Mouse (Mus musculus) lung, postnatal 0 days (tissue): ENCODE measurements around the gene Cep97. TPM values are rescaled to one million over a fixed set of nuclear protein-coding genes. Genes with fewer than 3 reads are reported as not detected.

Experiments
- ATAC-seq: fragments of 200-750 bp; cut with Nextera tagmentation; 2 replicates; pipeline ENCODE4 v1.8.0; 2017; ENCODE audit warnings: moderate library complexity
- DNase-seq: peaks from one replicate; pipeline ENCODE4 v3.0.0-alpha.2; 2016; ENCODE audit warnings: low spot score
- H3K27ac ChIP-seq: fragments of 300-500 bp; sonication (generic); 2 replicates; pipeline ENCODE4 v1.5.1; 2014; ENCODE audit warnings: antibody characterized with exemption, mild to moderate bottlenecking, low read length, mixed read lengths
- H3K27me3 ChIP-seq: fragments of 300-500 bp; sonication (generic); replicated peaks from 2 replicates; pipeline ENCODE4 v1.6.1; 2014; ENCODE audit warnings: low read length, mixed read lengths; ENCODE audit not compliant: insufficient read depth
- H3K36me3 ChIP-seq: fragments of 300-500 bp; sonication (generic); 2 replicates; pipeline ENCODE4 v1.6.1; 2014; ENCODE audit warnings: low read length, mixed read lengths; ENCODE audit not compliant: insufficient read depth
- H3K4me1 ChIP-seq: fragments of 300-500 bp; sonication (generic); 2 replicates; pipeline ENCODE4 v1.6.1; 2014; ENCODE audit warnings: antibody characterized with exemption, low read depth, low read length, mixed read lengths; ENCODE audit not compliant: insufficient read depth
- H3K4me2 ChIP-seq: fragments of 300-500 bp; sonication (generic); replicated peaks from 2 replicates; pipeline ENCODE4 v1.6.1; 2014; ENCODE audit warnings: low read depth, mild to moderate bottlenecking, low read length, moderate library complexity, mixed read lengths
- H3K4me3 ChIP-seq: fragments of 300-500 bp; sonication (generic); 2 replicates; pipeline ENCODE4 v1.5.1; 2014; ENCODE audit warnings: low read depth, low read length
- H3K9ac ChIP-seq: fragments of 300-500 bp; sonication (generic); replicated peaks from 2 replicates; pipeline ENCODE4 v1.6.1; 2014; ENCODE audit warnings: low read depth, mild to moderate bottlenecking
- H3K9me3 ChIP-seq: fragments of 300-500 bp; sonication (generic); 2 replicates; pipeline ENCODE4 v1.6.1; 2016; ENCODE audit warnings: low read length, mixed read lengths
- CTCF ChIP-seq: IDR thresholded peaks from 2 replicates; pipeline ENCODE4 v1.5.1; 2016; ENCODE audit warnings: antibody characterized with exemption, mild to moderate bottlenecking
- EP300 ChIP-seq: IDR thresholded peaks from 2 replicates; pipeline ENCODE4 v1.6.1; 2016; ENCODE audit warnings: antibody characterized with exemption, mild to moderate bottlenecking, control low read depth
- WGBS: fragments of 180-500 bp; shearing (Covaris S2); extraction: QIAGEN DNeasy Blood & Tissue Kit; methylation state at CpG from one replicate; pipeline ENCODE4 v1.1.7; 2014; 5-methylcytosine and 5-hydroxymethylcytosine counted together
- polyA plus RNA-seq: library from polyadenylated mRNA; unstranded; fragments of >200 nt; fragmentation: Nextera tagmentation; extraction: Ambion mirVana; gene quantifications from 2 replicates; pipeline ENCODE4 v1.2.1, GENCODE M21; 2015

The Cep97 gene
- polyA plus RNA-seq, 1 experiment from 2014 or later: 3.8 TPM

DNA sequence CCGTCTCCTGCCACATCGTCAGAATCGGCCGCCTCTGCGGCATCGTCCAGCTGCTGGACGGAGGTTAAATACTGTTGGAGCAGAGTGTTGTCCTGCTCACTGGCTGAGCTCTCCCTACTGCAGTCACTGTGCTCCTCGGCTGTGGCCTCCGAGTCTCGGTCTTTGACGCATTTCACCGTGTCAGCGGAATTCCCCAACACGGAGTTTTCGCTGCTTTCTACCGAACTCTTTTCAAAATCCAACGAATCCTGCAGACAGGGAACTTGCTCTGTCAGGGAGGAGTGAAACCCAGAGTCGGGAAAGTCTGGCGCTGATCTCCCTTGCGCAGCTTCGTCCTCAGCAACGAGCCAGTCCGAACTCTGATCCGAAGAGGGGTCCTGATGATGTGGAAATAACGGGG, 29.3 kb downstream of the Cep97 start:
- no peak overlapping the region for H3K4me3 ChIP-seq
- no peak overlapping the region for H3K9ac ChIP-seq
- 87% methylated on average over 25 of the region's 25 CpGs for WGBS
- H3K27ac ChIP-seq: no peak overlapping the region
- H3K27me3 ChIP-seq: no peaks in the 10 kb centered on the region
- H3K9me3 ChIP-seq: no peaks in the 10 kb centered on the region
- no peak for TF ChIP-seq CTCF
- no peak for TF ChIP-seq EP300
- DNase-seq (no peak), ATAC-seq (no peak)
- H3K36me3 ChIP-seq: no peaks in the 10 kb centered on the region
- no peak overlapping the region for H3K4me2 ChIP-seq
- H3K4me1 ChIP-seq: no peaks in the 10 kb centered on the region

DNA sequence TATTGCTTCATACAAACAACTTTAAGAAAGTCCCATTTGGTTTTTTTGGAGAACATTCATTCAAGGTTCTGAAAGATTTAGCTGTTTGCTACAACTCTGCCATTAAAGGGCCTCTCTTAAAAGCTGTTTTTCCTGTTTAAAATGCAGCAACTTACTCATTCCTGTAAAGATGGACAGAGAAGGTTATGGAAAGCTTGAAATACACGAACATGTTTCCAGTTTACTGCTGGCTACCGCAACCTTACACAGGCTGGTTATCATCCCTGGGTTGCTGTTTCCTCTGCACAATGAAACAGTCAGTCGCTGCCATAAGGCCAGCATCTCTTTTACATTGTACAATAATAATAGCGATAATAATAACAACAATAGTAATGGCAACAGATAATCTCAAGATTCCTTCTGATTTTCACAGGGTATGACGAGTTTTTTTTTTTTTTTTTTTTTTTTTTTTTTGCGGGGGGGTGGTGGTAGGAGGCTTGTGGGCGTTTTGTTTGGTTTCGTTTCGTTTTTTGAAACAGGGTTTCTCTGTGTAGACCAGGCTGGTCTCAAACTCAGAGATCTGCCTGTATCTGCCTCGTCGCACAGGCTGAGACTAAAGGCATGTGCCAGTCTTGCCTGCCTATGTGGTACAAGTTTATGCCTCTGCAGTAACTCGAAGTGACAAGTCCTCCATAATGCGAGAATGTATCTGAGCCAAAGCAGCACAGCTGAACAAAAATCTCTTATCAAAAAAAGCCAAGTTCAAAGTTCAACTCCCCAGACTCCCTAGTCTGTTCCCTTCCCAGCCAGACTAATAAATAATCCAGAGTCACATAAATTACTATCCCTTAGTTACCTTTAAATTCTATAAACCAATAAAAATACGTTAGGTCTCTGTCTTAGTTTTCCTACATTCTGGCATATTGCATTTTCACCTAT, 32.6 kb downstream of the Cep97 start:
- Histone ChIP-seq H3K4me1 (no peaks in the 10 kb centered on the region), H3K27me3 (no peaks in the 10 kb centered on the region), H3K9me3 (no peaks in the 10 kb centered on the region), H3K4me2 (no peak overlapping the region), H3K27ac (no peak overlapping the region), H3K9ac (no peak overlapping the region), H3K4me3 (no peak overlapping the region), H3K36me3 (no peaks in the 10 kb centered on the region)
- DNase-seq: no peak
- TF ChIP-seq EP300 (no peak), CTCF (no peak)
- ATAC-seq: no peak
- 87% methylated on average over 14 of the region's 14 CpGs for WGBS

DNA sequence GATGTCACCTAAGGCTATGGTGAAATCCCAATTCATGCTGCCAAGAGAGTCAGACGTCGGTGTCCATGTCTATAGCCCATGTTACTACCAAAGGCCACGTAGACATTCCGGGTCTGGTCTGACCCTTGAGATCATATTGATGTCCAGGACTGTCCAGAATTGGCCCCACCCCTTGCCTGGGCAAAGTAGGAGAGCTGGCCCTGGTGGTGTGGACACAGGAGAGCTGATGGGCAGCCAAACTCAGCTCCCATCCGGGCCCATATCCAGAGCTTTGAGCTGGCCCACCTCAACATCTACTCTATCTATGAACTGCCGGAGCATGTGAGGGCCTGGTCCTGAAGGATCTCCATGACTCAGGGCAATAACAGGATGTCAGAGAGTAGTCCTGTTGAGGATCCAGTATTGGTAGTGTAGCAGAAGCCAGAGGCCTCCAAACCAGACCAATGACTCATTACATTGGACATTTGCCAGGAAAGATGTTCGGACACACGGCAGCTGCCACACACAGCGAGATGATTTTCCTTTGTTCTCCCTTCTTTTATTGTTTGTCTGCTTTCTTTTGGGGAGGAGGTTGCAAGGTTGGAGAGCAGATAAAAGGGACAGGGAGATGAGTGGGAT, 36.2 kb downstream of the Cep97 start:
- H3K9ac ChIP-seq: no peak overlapping the region
- 62% methylated on average over 9 of the region's 9 CpGs for WGBS
- DNase-seq (peak; percentile 55), ATAC-seq (no peak)
- H3K36me3 ChIP-seq: no peaks in the 10 kb centered on the region
- no peak overlapping the region for H3K27ac ChIP-seq
- no peaks in the 10 kb centered on the region for H3K27me3 ChIP-seq
- no peak for TF ChIP-seq EP300
- TF ChIP-seq CTCF: no peak
- no peak overlapping the region for H3K4me3 ChIP-seq
- H3K9me3 ChIP-seq: no peaks in the 10 kb centered on the region
- H3K4me2 ChIP-seq: no peak overlapping the region
- H3K4me1 ChIP-seq: 0 out of 2 replicates have a peak, but pooled peaks cover 4% of the 10 kb centered on the region

DNA sequence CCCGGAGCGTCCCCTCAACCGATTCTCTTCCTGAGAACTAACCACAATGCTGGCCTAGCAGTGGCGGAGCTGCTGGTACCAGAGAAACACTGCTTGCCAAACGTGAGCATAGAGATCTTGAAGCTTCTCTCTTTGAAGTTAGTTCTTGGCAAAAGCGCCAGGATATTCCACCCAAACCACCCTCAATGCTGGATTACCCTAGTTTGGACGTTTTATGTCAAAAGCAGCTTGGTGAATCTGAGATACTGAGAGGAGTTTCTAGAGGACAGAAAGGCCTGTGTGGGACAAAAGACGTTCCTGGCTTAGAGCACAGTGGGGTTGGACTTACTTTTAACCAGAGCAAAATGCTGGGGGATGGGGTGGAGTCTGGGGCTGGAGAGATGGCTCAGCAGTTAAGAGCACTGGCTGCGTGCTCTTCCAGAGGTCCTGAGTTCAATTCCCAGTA, 39.0 kb downstream of the Cep97 start:
- H3K27me3 ChIP-seq: no peaks in the 10 kb centered on the region
- peak overlapping the region; percentile 85 for H3K27ac ChIP-seq
- peak; percentile 41 for DNase-seq
- H3K4me1 ChIP-seq: 0 out of 2 replicates have a peak, but pooled peaks cover 4% of the 10 kb centered on the region
- peak overlapping the region; percentile 37; the same call in 1 of the 2 replicates for H3K9ac ChIP-seq
- H3K9me3 ChIP-seq: no peaks in the 10 kb centered on the region
- ATAC-seq: peak; percentile 16; the same call in 1 of the 2 replicates
- WGBS: 3% methylated on average over 9 of the region's 9 CpGs
- no peaks in the 10 kb centered on the region for H3K36me3 ChIP-seq
- peak overlapping the region; percentile 55 for H3K4me3 ChIP-seq
- H3K4me2 ChIP-seq: peak overlapping the region; percentile 85
- no peak for TF ChIP-seq EP300
- no peak for TF ChIP-seq CTCF

DNA sequence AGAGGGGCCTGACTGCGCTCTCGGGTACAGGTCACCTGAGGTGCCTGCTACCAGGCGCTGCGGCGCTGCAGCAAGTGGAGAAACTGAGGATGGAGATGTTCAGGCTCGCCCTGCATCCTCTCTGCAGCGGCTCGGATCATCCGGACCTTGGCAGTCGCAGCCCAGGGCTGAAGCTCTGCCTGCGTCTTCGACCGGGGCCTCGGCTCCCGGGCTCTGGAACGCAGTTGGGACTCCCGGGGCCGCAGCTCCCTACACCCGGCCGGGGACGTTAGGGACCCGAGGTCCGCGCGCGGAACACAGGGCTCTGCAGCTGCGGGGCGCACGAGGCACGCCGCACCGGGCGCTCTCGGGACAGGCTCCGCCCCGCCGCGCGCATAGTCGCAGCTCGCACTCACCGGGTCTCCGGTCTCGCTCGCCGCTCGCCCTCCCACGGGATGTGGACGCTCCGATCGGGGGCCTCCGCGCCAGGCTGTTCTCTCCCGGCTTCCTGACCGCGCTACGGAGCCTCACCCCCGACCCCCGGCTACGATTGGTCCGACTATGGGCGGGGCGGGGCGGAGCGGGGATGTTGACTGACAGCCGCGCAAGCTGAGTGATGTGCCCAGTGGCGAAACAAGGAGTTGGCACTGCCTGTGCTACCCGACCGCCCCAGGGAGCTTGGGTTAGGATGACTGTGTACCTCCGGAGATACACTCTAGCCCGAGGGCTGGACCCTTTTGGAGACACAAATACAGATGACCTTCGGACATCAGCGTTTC, 39.6 kb downstream of the Cep97 start, which contains the start of gene Nxpe3:
Gene Nxpe3, minus strand, starts transcription at position 393 of the 758 bp plus-strand sequence.
- DNase-seq: peak; percentile 91
- Histone ChIP-seq H3K27ac (peak within 1 kb of the TSS; percentile 85), H3K27me3 (no peaks in the 10 kb centered on the region), H3K9me3 (no peaks in the 10 kb centered on the region), H3K4me2 (peak within 1 kb of the TSS; percentile 85), H3K4me1 (0 out of 2 replicates have a peak, but pooled peaks cover 4% of the 10 kb centered on the region), H3K36me3 (no peaks in the 10 kb centered on the region), H3K4me3 (peak within 1 kb of the TSS; percentile 55), H3K9ac (peak within 1 kb of the TSS; percentile 37; the same call in 1 of the 2 replicates)
- 3% methylated on average over 55 of the region's 74 CpGs for WGBS
- ATAC-seq: peak; percentile 93
- TF ChIP-seq CTCF (peak; percentile 17), EP300 (no peak)
